Mouse (Mus musculus) megakaryocyte, embryonic 14.5 days (primary cell): ENCODE data around the gene Adgrg3.

Experiments used
- FLI1 ChIP-seq: IDR thresholded peaks from 2 replicates; pipeline ENCODE4 v1.6.1; 2012; ENCODE audit warnings: low read length, inconsistent platforms, mixed read lengths
- GATA1 ChIP-seq: IDR thresholded peaks from 3 replicates; pipeline ENCODE4 v1.6.1; 2012; ENCODE audit warnings: mixed read lengths, low read length, inconsistent platforms, borderline replicate concordance

- TF ChIP-seq FLI1 (no peak), GATA1 (no peak)
These were observed 66.8 kb downstream of the Adgrg3 start for GRCm38 (mm10) chr8:95084261-95084660.
